Mouse (Mus musculus) liver, postnatal 0 days (tissue): ENCODE measurements around the gene Gucy2c. TPM values are rescaled to one million over a fixed set of nuclear protein-coding genes. Genes with fewer than 3 reads are reported as not detected.

ENCODE experiments used
- ATAC-seq: fragments of 200-750 bp; cut with Nextera tagmentation; 2 replicates; pipeline ENCODE4 v1.8.0; 2017; ENCODE audit warnings: mild to moderate bottlenecking, moderate library complexity
- DNase-seq: peaks from one replicate; pipeline ENCODE4 v3.0.0-alpha.2; 2016
- H3K27ac ChIP-seq: fragments of 300-500 bp; sonication (generic); 2 replicates; pipeline ENCODE4 v1.5.1; 2014; ENCODE audit warnings: antibody characterized with exemption, moderate library complexity, mild to moderate bottlenecking, low read depth
- H3K27me3 ChIP-seq: fragments of 300-500 bp; sonication (generic); 2 replicates; pipeline ENCODE4 v1.6.1; 2014; ENCODE audit warnings: low read length, control low read depth, mixed read lengths; ENCODE audit not compliant: insufficient read depth
- H3K36me3 ChIP-seq: fragments of 300-500 bp; sonication (generic); replicated peaks from 2 replicates; pipeline ENCODE4 v1.6.1; 2014; ENCODE audit warnings: mild to moderate bottlenecking, control low read depth, low read length, moderate library complexity, mixed read lengths; ENCODE audit not compliant: insufficient read depth
- H3K4me1 ChIP-seq: fragments of 300-500 bp; sonication (generic); 2 replicates; pipeline ENCODE4 v1.6.1; 2014; ENCODE audit warnings: antibody characterized with exemption, mild to moderate bottlenecking, control low read depth; ENCODE audit not compliant: insufficient read depth
- H3K4me2 ChIP-seq: fragments of 300-500 bp; sonication (generic); 2 replicates; pipeline ENCODE4 v1.6.1; 2014; ENCODE audit warnings: low read depth, mild to moderate bottlenecking, low read length, moderate library complexity, mixed read lengths
- H3K4me3 ChIP-seq: fragments of 300-500 bp; sonication (generic); 2 replicates; pipeline ENCODE4 v1.5.1; 2014; ENCODE audit warnings: low read depth, low read length
- H3K9ac ChIP-seq: fragments of 300-500 bp; sonication (generic); replicated peaks from 2 replicates; pipeline ENCODE4 v1.6.1; 2014; ENCODE audit warnings: mild to moderate bottlenecking, moderate library complexity
- H3K9me3 ChIP-seq: fragments of 300-500 bp; sonication (generic); 2 replicates; pipeline ENCODE4 v1.6.1; 2016; ENCODE audit warnings: mild to moderate bottlenecking, control low read depth, low read length, mixed read lengths
- CTCF ChIP-seq: sonication (generic); IDR thresholded peaks from 2 replicates; pipeline ENCODE4 v1.5.1; 2016; ENCODE audit warnings: antibody characterized with exemption, low read depth
- EP300 ChIP-seq: IDR thresholded peaks from 2 replicates; pipeline ENCODE4 v1.6.1; 2016; ENCODE audit warnings: antibody characterized with exemption, low read depth, mild to moderate bottlenecking
- WGBS: fragments of 180-500 bp; shearing (Covaris S2); extraction: QIAGEN DNeasy Blood & Tissue Kit; methylation state at CpG from one replicate; pipeline ENCODE4 v1.1.7; 2014; ENCODE audit not compliant: insufficient replicate concordance; 5-methylcytosine and 5-hydroxymethylcytosine counted together
- polyA plus RNA-seq: library from polyadenylated mRNA; unstranded; fragments of >200 nt; fragmentation: Nextera tagmentation; extraction: Ambion mirVana; gene quantifications from 2 replicates; pipeline ENCODE4 v1.2.1, GENCODE M21; 2015

Gene Gucy2c
- 0.57 and 0.99 TPM in 2 replicates for polyA plus RNA-seq

DNA sequence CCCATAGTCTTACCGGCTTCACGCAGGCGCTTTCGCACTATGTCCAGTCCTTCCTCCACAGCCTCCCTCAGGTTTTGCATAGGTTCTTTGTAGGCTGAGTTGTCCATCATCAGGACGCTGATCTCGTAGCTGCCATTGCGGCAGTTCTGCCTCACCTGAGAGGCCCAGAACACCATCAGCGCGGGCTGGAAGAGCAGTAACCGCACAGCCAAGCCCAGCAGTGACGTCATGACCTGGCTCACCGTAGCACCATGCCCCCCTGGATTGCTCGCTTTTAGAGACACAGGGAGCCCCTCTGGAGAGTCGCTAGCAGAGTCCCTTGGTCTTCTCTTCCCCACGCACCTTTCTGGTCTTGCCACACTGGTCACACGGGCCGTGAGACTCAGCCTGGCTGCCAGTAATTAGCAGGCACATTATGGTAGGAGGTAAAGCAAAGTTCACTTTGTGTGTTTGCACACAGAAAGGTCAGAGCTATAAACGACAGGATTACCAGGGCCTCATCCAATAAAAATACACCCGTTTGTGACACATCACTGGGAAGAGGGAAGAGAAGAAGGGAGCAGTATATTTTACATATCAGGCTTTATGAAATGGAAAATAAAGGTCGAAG lies at the start of gene Gucy2c:
TSS of gene Gucy2c (minus strand) at position 389 of the 610 bp plus-strand sequence.
- no peaks in the 10 kb centered on the region for H3K36me3 ChIP-seq
- WGBS: 74% methylated on average over 20 of the region's 20 CpGs
- H3K4me3 ChIP-seq: no peak within 1 kb of the TSS
- H3K27me3 ChIP-seq: no peaks in the 10 kb centered on the region
- H3K9ac ChIP-seq: no peak within 1 kb of the TSS
- no peaks in the 10 kb centered on the region for H3K9me3 ChIP-seq
- ATAC-seq (peak; percentile 89), DNase-seq (no peak)
- TF ChIP-seq CTCF (no peak), EP300 (no peak)
- H3K27ac ChIP-seq: no peak within 1 kb of the TSS
- peak within 1 kb of the TSS; percentile 29 for H3K4me2 ChIP-seq
- H3K4me1 ChIP-seq: no peaks in the 10 kb centered on the region; the same call in 1 of the 2 replicates

DNA sequence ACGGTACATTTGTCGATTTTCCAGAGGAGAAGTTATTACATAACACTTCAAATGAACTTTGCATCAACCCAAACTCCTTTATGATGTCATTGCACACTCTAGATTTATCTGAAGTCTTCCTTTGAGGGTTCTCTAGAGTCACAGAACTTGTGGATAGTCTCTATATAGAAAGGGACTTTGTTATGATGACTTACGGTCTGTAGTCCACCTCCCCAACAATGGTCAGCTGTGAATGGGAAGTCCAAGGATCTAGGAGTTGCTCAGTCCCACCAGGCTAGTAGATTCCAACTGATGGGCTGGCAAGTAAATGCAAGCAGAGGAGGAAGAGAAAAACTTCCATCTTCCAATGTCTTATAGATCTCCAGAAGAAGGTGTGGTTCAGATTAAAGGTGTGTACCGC lies 47.1 kb upstream of the Gucy2c start:
- 31% methylated on average over 4 of the region's 4 CpGs for WGBS
- H3K9ac ChIP-seq: no peak overlapping the region

GRCm38 (mm10) chr6:136827881-136828561 lies 46.5 kb upstream of the Gucy2c start, which contains the start of gene Wbp11:
TSS of gene Wbp11 (minus strand) at chr6:136828233.
- DNase-seq (peak; percentile 95), ATAC-seq (peak; percentile 100)
- Histone ChIP-seq H3K4me3 (peak within 1 kb of the TSS; percentile 93), H3K9ac (peak within 1 kb of the TSS; percentile 98), H3K4me2 (peak within 1 kb of the TSS; percentile 89), H3K27ac (peak within 1 kb of the TSS; percentile 90), H3K4me1 (peaks cover 16% of the 10 kb centered on the region), H3K36me3 (peaks cover 21% of the 10 kb centered on the region), H3K27me3 (no peaks in the 10 kb centered on the region), H3K9me3 (no peaks in the 10 kb centered on the region)
- WGBS: under 1% methylated on average over 45 of the region's 45 CpGs
- TF ChIP-seq EP300 (peak; percentile 56; the same call in 1 of the 2 replicates), CTCF (peak; percentile 67)

More for the DNA sequence above, 47.1 kb upstream of the Gucy2c start:
- TF ChIP-seq EP300 (no peak), CTCF (no peak)
- Histone ChIP-seq H3K4me1 (peaks cover 16% of the 10 kb centered on the region), H3K27me3 (no peaks in the 10 kb centered on the region), H3K36me3 (peaks cover 19% of the 10 kb centered on the region), H3K27ac (peak overlapping the region; percentile 76), H3K4me3 (peak overlapping the region; percentile 93), H3K4me2 (peak overlapping the region; percentile 76), H3K9me3 (no peaks in the 10 kb centered on the region)
- ATAC-seq (no peak), DNase-seq (no peak)

- Histone ChIP-seq H3K27me3 (no peaks in the 10 kb centered on the region), H3K36me3 (peaks cover 27% of the 10 kb centered on the region), H3K4me2 (peak within 1 kb of the TSS; percentile 89), H3K27ac (peak within 1 kb of the TSS; percentile 90), H3K4me1 (peaks cover 16% of the 10 kb centered on the region), H3K4me3 (peak within 1 kb of the TSS; percentile 93), H3K9ac (peak within 1 kb of the TSS; percentile 98), H3K9me3 (no peaks in the 10 kb centered on the region)
- under 1% methylated on average over 34 of the region's 34 CpGs for WGBS
- ATAC-seq (peak; percentile 26), DNase-seq (no peak)
- TF ChIP-seq EP300 (no peak), CTCF (no peak)
These were observed 45.9 kb upstream of the Gucy2c start, which contains the start of gene BC049715 for GRCm38 (mm10) chr6:136827516-136827880. TSS of gene BC049715 (plus strand) at chr6:136827626.

DNA sequence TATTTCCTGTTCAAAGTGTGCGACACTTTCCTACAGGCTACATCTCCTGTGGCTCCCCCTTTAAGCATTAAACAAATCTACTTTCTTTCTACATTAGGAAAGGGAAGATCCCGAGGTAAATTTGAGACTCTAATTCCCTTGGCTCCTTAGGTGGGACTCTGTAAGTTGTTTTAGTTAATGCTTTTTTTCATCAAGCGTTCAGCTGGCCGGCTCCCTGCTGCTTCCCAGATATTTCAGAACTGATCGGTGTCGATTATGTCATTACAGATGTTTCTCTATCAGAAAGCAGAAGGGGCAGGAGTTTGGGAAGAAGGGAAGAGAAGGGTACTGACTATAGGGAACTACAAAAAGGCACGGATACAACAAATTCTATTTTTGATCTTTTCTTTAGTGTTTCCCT lies 45.6 kb upstream of the Gucy2c start:
- DNase-seq: no peak
- Histone ChIP-seq H3K27me3 (no peaks in the 10 kb centered on the region), H3K4me1 (peaks cover 16% of the 10 kb centered on the region), H3K4me3 (peak overlapping the region; percentile 93), H3K9me3 (no peaks in the 10 kb centered on the region), H3K27ac (peak overlapping the region; percentile 90), H3K36me3 (peaks cover 29% of the 10 kb centered on the region), H3K4me2 (peak overlapping the region; percentile 89), H3K9ac (peak overlapping the region; percentile 98)
- ATAC-seq: no peak
- no peak for TF ChIP-seq CTCF
- no peak for TF ChIP-seq EP300
- 4% methylated on average over 7 of the region's 7 CpGs for WGBS

- no peaks in the 10 kb centered on the region for H3K9me3 ChIP-seq
- no peak for TF ChIP-seq EP300
- TF ChIP-seq CTCF: no peak
- DNase-seq (no peak), ATAC-seq (no peak)
- no peaks in the 10 kb centered on the region for H3K27me3 ChIP-seq
- H3K4me2 ChIP-seq: no peak overlapping the region
- peaks cover 16% of the 10 kb centered on the region for H3K4me1 ChIP-seq
- no peak overlapping the region for H3K4me3 ChIP-seq
- WGBS: 95% methylated on average over 8 of the region's 8 CpGs
- H3K9ac ChIP-seq: no peak overlapping the region
- no peak overlapping the region for H3K27ac ChIP-seq
- peaks cover 51% of the 10 kb centered on the region for H3K36me3 ChIP-seq
These were observed 43.4 kb upstream of the Gucy2c start for GRCm38 (mm10) chr6:136824987-136825386.
